Mouse (Mus musculus) cerebellum, adult 2 months (tissue): ENCODE data around the gene Tmem116.

ENCODE experiments used
- CTCF ChIP-seq: fragments of 200-500 bp; IDR thresholded peaks from 2 replicates; pipeline ENCODE4 v1.5.1; 2011; ENCODE audit warnings: low read depth, mild to moderate bottlenecking, control low read depth, low read length, moderate library complexity, borderline replicate concordance; ENCODE audit not compliant: insufficient read depth
- POLR2A ChIP-seq: fragments of 200-500 bp; IDR thresholded peaks from 2 replicates; pipeline ENCODE4 v1.6.1; 2011; ENCODE audit warnings: low read length, control low read depth, borderline replicate concordance; ENCODE audit not compliant: insufficient read depth

- TF ChIP-seq CTCF (no peak), POLR2A (no peak)
These were observed 28.9 kb upstream of the Tmem116 start for GRCm38 (mm10) chr5:121422787-121423186.
